Mouse (Mus musculus) induced T-regulatory cell, adult 2 months (primary cell): ENCODE results near the gene Klf7.

ENCODE experiments used
- DNase-seq: peaks from one replicate; pipeline ENCODE4 v3.0.0-alpha.2; 2012; ENCODE audit warnings: low read depth

Klf7 gene

DNA sequence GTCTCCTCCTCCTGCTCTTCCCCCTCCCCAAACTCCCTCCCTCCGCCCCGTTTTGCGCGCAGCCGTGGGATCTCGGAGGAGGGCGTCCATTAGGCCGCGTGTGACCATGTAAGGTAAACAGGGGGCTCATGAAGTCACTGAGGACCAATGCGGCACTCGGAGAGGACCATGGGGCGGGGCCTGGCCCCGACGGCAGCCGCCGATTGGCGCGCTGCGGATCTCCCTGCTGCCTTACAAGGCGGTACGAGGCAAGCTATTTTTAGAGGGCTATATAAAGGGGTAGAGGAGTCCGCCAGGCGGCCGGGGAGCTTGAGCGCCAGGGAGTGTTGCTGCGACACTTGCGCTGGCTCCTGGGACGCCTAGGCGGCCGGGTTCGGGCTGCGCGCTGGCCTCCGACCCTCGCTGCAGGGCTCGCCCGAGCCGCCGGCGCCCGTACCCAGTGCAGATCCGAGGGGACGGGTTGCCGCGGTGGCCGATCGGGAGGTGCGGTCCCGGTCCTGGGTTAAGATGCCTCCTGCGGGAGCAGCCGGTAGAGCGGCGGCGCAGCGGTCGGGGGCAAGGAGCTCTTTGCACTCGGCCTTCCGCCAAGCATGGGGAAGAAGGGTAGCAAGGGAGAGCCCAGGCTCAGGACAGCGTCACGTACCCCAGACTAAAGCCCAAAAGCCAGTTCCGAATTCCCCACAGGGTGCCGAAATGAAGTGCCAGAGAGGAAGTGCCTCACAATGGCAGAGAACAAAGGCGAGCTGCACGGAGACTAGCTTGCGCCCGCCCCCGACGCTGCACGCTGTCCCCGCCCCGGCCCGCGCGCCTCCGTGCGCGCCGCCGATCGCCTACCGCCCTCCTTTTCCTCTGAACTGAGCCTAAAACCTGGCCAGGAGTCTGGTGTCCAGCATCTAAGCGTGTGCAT, at the start of gene Klf7:
Gene Klf7, minus strand, starts transcription at position 724 of the 907 bp plus-strand sequence.
- DNase-seq = peak; percentile 98

DNA sequence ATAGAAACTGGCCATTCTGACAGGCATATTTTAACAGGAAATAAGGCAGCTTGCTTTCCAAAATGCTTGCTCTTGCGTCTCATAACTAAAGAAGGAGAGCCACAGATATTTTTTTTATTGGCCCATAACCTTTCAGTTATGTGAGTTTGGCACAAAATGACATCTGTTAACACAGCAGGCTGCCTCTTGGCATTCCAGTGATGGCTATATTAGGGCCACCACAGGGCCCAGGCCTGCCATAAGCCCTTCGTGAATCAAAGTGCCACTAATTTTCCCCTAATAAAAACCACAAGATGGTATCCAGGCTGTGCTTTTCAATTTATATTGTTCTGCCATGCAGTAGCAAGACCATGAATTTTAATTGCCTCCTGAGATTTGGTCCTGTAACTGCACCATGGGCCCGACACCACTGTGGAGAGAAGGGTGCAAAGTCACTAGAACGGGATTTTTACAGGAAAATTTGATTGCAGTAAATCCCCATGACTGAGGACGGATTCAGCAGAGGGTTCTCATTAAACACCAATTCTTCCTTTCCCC, 42.5 kb upstream of the Klf7 start:
- no peak for DNase-seq

DNA sequence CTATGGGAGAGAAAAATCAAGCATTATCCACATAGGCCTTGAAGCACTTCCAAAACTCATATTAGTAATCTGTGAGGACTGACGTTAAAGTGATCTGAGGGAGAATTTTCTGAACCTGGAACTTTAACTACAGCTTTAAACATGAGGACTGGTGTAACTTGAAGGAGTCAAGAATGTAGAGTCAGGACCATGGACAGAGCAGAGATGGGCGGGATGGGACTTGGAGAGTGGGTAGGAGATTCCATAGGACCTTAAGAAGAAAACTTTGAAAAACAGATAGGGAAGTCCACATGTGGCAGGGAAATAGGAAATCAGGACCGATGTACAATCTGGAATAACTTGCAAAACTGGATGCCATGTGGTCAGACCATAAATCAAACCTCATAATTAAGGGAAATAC, 36.7 kb upstream of the Klf7 start:
- no peak for DNase-seq

DNA sequence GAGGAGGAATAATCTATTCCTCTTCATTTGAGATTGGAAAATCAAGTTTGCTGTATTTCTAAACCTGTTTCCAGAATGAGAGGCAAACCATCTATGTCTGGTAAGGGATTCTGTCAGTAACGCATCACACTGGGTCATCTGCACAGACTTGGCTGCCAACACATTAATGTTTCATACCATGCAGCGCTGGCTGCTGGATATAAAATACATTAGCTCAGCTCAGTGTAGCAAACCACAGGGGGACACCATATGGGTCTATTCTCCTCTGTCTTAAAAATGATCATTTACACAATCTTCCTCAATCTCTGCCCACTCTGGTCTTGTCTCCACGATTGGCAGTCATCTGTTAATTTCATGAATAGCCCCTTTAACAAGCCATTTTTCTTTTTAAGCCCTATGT, 27.1 kb upstream of the Klf7 start:
- DNase-seq = no peak

DNA sequence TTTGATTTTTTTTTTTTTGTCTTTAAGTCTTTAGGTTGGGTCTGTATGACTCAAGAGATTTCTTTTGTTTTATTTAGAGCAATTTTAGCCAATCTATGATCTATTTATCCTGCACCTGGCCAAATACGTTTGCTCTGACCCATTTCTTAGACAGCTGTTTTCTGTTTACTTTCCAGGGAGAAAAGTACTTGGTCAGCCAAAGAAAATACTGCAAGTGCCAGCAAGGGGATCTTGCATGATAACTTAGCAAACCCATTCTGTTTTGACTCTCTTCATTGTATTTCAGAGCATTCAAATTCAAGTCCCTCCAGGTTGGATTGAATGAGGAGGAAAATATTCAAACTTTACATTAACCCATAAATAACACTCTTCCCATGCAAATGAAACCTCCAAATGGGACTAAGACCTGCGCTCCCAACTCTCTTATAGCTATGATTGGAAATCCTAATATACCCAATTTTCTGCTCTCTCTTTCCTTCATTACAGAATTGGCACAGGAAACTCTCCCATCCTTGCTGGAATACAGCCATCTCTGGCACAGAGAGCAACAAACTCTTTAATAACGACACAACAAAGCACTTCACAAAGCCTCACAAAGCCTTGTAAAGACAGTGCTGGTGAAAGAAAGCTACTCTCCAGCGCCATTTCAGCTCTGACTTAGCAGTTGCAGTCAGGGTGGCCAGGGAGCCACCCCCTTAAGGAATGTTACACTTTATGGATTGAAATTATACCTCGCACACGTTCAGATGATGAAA, 20.8 kb upstream of the Klf7 start:
- no peak for DNase-seq

DNA sequence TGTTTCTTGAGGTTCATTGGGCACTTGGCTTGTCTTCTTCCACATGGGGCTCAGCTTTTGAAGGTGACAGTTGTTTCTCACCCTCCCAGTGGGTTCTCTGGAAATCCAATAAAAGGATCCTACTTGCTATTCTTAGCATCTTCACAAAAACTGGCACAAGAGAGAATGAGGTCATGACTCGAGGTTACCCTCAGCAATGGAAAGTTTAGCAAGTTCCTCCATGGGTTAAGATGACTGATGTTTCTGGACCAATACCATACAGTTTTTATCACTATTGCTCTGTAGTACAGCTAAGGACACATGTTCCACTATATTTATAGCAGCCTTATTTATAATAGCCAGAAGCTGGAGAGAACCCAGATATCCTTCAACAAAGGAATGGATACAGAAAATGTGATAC, 12.4 kb upstream of the Klf7 start:
- DNase-seq = no peak

DNA sequence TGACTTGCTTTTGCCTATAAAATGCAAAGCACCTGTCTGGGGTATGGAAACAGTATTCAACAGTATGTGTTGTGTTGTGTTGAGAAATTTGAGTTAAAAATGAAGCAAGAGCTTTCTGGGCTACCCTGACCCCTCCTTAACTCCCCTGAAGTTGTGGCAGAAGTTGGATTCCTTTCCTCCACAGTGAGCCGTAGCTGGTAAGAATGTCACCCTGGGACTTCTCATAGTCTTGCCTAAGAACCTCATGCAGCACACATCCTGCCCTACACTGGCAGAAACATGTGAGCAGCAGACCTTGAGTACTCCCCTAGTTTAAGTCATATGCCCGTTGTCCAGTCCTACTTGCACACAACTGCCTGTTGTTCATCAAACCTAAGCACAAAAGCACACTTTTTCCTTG, 4.7 kb upstream of the Klf7 start:
- DNase-seq = no peak

DNA sequence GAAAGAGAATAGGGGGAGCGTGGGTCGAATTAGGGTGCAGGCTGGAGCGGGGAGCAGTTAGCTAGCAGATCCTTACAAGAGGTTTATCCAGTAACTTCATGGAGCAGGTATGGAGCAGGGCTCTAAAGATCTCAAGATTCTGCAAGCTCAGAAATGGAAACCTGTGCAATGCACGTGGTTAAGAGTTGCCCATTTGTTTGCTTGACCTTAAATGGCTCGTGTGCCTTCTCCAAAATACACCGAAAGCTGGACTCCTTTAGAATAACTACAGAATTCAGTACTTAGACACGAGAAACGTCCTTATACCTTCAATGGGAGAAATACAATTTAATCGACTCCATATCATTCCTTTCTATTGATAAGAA, 366 bp upstream of the Klf7 start:
- no peak for DNase-seq

DNA sequence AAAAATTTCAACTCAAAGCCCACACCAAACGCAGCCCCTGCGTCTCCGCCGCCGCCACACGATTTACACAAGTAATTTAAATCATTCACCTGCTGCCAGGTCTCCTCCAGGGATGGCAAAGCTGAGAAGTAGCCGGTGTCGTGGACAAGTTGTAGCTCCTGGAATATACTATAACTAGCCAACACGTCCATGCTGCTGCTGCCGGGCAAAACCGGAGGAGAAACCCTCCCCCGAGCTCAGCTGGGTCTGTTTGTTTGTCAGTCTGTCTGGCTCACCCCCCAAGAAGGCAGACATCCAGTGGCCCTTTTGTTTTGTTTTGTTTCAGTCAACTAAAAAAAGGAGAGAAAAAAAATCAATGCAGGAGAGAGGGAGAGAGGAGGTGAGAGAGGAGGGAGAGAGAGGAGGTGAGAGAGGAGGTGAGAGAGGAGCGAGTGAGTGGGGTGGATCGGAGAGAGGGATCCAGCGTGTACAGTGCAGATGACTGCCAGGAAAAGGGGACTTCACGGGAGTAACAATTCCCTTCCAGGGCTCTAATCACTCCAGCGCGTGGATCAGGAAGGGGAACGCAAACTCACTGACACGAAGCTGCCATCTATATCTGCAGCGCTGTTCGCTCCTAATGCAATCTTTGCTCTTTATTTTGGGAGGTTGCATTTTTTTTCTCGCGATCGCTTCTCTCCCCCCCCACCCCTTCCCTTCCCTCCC, 1.1 kb downstream of the Klf7 start:
- no peak for DNase-seq

DNA sequence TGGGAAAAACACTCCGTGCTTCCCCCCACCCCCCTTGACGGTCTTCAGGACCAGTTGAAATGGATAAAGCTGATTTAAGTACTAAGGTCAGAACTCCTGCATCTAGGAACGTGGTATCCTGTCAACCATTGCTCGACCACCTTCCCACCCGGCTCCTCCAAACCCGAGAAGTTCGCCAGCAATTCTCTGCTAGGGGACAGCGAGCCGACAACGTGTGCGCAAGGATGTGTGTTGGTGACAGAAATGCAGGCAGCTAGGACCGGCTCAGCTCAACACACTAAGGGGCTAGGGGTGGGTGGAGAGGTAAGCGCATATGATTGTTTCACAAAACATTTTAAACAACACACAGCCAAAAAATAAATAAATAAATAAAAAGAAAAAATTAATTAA, 1.7 kb downstream of the Klf7 start:
- peak; percentile 65 for DNase-seq

DNA sequence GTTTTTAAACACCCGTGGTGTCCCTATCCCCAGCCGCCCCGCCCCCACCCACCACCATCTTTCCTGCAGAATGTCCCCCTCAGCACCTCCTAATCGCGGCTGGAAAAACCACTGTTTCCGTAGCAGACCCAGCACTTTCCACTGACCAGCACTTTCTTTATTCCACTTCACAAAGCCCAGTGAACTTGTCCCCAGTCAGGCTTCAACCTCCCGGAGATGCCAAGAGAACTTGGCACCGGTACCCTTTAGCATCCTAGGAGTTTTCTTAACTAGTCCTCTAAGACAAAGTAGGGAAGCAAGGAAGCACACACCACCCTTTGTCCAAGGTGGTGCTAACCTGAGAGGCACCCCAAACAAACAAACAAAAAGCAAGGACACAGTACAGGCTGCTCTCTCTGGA, 2.2 kb downstream of the Klf7 start:
- peak; percentile 49 for DNase-seq

DNA sequence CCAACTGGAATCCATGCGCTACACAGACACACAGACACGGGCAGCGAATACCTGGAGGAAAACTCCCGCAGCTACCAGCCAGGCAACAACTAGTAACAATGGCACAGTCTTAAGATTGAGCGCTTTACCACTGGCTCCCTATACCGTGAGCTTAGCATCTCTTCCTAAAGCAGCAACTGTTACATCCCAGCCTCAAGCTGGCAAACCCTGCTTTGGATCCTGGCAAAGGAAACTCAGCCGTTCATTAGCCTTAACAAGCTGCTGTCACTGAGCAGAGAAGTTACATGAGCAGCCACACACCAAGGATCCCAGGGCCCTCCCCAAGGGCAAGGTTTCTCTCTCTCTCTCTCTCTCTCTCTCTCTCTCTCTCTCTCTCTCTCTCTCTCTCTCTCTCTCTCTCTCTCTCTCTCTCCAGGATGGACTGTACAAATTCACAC, 2.7 kb downstream of the Klf7 start:
- DNase-seq = peak; percentile 42

DNA sequence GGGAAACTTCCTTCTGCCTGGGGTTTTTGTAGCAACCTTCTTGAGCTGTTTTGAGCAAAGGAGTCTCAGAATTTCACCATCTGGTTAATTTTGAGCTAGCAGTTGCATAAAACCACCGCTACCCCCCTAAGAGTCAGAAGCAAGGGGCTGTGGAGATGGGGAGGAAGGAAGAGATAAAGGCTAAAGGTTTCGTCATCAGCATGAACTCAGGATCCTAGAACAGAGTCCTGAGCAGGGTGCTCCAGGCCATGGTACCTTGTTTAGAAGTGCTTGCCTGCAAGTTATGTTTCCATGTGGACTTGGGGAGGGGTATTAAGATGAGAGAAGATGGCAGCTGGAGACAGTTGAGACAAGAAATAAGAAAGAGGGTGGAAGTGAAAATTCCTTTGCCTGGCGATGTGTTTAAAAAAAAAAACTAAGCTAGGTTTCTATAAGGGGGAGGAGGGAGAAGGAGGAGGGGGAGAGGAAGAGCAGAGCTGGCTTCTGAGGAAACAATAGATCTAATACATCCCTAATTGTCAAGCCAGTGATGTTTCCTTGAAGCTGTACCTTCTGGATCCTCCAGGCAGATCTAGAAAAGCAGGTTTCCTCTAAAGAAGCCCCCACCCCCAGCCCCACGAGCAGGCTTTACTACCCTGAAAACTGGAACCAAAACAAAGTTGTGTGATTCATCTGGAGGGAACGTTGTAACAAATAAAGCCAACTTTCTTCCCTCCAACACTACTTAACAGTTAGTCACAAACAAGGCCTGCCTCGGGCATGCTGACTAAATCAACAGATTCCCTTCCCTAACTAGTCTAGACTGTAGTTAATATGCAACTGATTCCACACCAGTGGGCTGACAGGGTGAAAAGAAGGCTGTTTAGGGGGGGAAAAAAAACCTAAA, 3.6 kb downstream of the Klf7 start:
- peak; percentile 34 for DNase-seq

DNA sequence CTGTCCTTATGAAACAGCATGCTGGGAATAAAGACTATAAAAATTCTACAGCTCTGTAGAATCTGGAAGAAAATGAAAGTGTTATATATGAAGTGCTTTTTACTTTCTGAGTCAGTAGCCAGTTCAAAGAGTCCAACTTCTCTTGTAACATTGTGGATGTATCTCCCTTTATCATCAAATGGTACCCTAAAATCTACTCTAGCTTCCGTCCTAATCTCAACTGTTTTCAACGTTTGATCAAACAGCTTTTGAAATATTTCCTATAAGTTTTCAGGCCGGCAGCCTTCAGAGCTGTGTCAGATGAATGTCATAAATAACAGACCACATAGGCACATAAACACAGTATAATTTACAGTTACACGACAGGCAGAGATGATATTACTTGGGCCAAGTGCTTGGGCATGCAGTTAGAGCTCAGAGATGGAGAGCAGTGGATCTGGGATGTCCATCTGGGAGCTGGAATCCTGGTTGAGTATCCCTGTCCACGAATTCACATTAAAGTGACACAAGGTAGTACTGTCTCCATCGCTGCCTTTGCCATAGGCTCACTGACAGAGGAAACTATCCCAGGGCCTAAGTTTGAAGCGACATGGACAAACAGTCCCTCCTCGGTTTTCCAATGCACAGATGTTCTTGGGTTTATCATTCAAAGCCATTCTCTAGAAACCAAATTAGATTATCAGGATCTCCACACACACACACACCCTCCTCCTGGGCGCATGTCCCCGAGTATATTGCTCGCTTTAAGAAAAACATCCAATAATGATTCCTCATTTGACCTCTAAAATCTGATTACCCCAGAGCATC, 4.4 kb downstream of the Klf7 start:
- peak; percentile 22 for DNase-seq

DNA sequence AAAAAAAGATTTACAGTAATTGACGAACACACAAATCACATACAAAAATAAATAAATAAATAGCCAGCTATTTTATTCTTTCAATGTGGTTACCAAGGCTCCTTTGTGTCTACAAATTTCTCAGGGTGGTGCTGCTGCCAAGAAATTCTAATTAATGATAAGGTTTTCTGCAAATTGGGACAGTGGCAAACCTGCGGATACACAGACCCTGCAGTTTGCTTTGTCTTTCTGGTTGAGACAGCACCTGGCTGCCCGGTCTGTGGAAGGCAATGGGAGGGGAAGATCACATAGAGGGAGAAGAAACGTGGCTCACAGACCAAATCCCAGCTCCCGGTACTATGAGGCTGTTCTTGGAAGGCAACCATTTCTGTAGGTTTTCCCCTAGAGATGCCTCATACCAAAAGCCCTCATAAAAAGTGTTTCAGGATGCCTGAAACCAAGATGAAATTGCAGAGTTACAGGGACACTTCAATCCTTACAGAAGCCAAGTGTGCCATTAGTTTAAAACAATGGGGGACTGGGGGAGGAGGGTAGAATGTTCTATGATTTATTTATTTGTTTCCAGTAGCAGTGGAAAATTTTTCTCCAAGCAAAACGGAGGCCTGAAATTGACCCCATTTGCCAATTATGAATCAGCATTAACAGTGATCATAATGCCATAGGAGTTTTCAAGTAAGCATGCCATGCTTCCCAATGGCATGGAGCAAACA, 5.2 kb downstream of the Klf7 start:
- no peak for DNase-seq

DNA sequence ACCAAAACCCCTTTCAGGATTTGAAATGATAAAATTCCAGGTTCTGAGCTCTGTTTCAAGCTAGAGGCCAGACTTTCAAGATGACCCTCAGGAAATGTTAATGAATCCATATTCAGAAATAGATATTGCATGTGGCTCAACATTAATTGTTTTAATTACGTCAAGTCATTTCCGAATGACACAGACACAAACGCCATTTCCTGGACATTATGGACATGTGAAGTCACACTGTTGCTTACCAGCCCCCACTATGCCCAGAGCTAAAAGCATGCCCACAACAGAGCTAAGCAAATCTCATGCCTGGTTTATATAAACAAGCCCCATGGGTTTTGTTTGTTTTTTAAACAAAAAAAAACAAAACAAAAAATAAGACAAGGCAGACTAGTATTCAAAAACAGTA, 7.5 kb downstream of the Klf7 start:
- no peak for DNase-seq

DNA sequence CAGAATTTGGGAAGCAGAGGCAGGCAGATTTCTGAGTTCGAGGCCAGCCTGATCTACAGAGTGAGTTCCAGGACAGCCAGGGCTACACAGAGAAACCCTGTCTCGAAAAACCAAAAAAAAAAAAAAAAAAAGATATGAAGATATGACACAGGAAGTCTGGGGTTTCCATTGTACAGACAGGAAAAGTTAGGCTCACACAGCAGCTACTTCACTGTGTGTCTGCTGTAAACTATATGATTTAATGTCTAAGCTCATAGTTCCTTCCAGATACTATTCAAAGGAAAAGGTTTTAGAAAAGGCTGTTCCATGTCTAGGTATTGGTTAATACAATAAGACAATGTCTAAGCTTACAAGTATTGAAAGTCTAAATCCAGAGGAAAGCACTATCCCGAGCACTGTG, 13.4 kb downstream of the Klf7 start:
- peak; percentile 68 for DNase-seq

DNA sequence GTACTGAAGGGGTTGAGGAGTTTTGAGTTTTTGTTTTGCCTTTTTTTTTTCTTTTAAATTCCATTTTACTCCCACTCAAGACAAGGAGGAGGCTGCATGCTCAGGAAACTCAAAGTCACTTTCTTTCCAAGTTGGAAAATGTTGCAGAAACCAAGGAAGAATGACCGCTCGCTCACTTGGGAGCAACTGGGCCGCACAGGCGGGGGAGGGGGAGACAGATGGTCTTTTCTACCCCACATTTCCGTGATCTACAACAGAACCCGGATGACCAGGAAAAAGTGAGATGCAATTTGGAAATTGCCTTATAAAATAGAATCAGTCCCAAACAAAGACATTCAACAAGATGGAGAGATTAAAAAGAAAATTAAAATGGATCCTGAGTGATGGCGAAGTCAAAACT, 14.6 kb downstream of the Klf7 start:
- DNase-seq = no peak

DNA sequence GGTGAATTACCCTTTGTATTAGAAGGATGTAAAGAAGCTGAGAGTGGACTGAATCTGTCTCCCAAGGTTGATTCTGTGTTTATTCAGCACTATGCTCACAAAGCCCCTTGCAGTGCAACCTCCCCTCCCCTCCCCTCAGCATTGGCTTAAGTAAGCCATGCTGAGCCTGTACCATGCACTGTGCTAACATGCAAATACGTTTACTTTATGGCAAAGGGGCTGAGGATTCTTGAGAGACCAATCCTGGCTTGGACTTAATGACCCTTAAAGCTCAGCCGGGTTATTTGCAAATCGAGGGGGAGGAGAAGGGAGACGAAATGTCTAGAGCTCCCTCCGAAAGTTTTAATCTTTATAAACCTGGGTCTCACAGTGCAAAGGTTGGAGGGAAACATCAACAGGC, 16.0 kb downstream of the Klf7 start:
- DNase-seq = no peak

DNA sequence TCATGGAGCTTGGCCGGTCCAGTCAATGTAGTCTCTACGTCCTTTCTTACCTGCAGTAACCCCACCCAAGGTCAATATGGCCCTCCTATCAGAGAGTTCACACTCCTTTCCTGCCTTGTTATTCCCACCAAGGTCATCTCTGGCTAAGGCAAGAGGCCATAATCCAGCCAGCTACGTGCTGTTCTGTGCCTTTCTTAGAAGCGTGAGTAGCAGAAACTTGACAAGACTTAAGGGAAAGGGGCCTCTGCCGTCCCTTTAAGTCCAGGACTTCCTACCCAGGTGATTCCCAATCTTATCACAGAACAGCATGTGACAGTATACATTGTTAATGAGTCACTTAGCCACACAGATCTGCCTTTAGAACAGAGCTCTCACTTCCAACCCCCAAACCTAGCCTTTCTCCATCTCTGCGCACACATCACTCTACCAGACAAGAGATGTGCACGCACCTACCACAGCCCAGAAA, 16.9 kb downstream of the Klf7 start:
- DNase-seq = no peak
